Mouse (Mus musculus) liver, embryonic 14.5 days (tissue): ENCODE measurements around the gene Spryd3. TPM values are rescaled to one million over a fixed set of nuclear protein-coding genes. Genes with fewer than 3 reads are reported as not detected.
A peak's percentile ranks its signal among the peaks of the same experiment; 100 is the strongest.

ENCODE experiments used
- ATAC-seq: fragments of 200-750 bp; cut with Nextera tagmentation; 2 replicates; pipeline ENCODE4 v1.8.0; 2017; ENCODE audit warnings: moderate number of reproducible peaks, mild to moderate bottlenecking, moderate library complexity; ENCODE audit not compliant: insufficient read depth
- DNase-seq, 3 experiments: peaks; one replicate each; pipeline ENCODE4 v3.0.0-alpha.2; 2012 to 2013; ENCODE audit warnings: low read depth in 3 of 3, low spot score in 3 of 3
- H3K27ac ChIP-seq: fragments of 300-500 bp; sonication (generic); 2 replicates; pipeline ENCODE4 v1.5.1; 2014; ENCODE audit warnings: moderate library complexity, mild to moderate bottlenecking, control low read depth, inconsistent platforms
- H3K27me3 ChIP-seq: fragments of 300-500 bp; sonication (generic); 2 replicates; pipeline ENCODE4 v1.6.1; 2014; ENCODE audit warnings: mild to moderate bottlenecking, low read length, moderate library complexity; ENCODE audit not compliant: control insufficient read depth, insufficient read depth
- H3K36me3 ChIP-seq: fragments of 300-500 bp; sonication (generic); replicated peaks from 2 replicates; pipeline ENCODE4 v1.6.1; 2014; ENCODE audit warnings: low read depth; ENCODE audit not compliant: control insufficient read depth, insufficient read depth
- H3K4me1 ChIP-seq, 2 experiments: fragments of 200-500 bp in 1 of 2; fragments of 300-500 bp in 1 of 2; sonication (generic) in 1 of 2; replicated peaks; 2 replicates each; pipeline ENCODE4 v1.6.1; 2012 to 2014; ENCODE audit warnings: antibody characterized with exemption in 1 of 2, inconsistent platforms in 1 of 2, low read length in 1 of 2; ENCODE audit not compliant: control insufficient read depth in 2 of 2, insufficient read depth in 2 of 2
- H3K4me2 ChIP-seq: fragments of 300-500 bp; sonication (generic); 2 replicates; pipeline ENCODE4 v1.6.1; 2014; ENCODE audit warnings: low read depth, mild to moderate bottlenecking, control low read depth, moderate library complexity
- H3K4me3 ChIP-seq, 2 experiments: fragments of 200-500 bp in 1 of 2; fragments of 300-500 bp in 1 of 2; sonication (generic) in 1 of 2; 2 replicates each; pipeline ENCODE4 v1.5.1; 2012 to 2014; ENCODE audit warnings: low read depth in 2 of 2, low read length in 2 of 2, mild to moderate bottlenecking in 2 of 2, control low read depth in 1 of 2, inconsistent platforms in 1 of 2, moderate library complexity in 1 of 2; ENCODE audit not compliant: insufficient read depth in 1 of 2
- H3K9ac ChIP-seq: fragments of 300-500 bp; sonication (generic); replicated peaks from 2 replicates; pipeline ENCODE4 v1.6.1; 2014; ENCODE audit warnings: mild to moderate bottlenecking, control low read depth, moderate library complexity
- H3K9me3 ChIP-seq: fragments of 300-500 bp; sonication (generic); 2 replicates; pipeline ENCODE4 v1.6.1; 2016; ENCODE audit warnings: low read length, mixed read lengths; ENCODE audit not compliant: control insufficient read depth
- CTCF ChIP-seq: IDR thresholded peaks from 2 replicates; pipeline ENCODE4 v1.5.1; 2016; ENCODE audit warnings: antibody characterized with exemption, low read depth, control low read depth
- EP300 ChIP-seq: IDR thresholded peaks from 2 replicates; pipeline ENCODE4 v1.6.1; 2016; ENCODE audit warnings: antibody characterized with exemption, low read depth
- WGBS: fragments of 180-500 bp; shearing (Covaris S2); extraction: QIAGEN DNeasy Blood & Tissue Kit; methylation state at CpG from one replicate; pipeline ENCODE4 v1.1.7; 2014; ENCODE audit not compliant: insufficient replicate concordance; 5-methylcytosine and 5-hydroxymethylcytosine counted together
- polyA plus RNA-seq, 2 experiments: library from polyadenylated mRNA; depleted of rRNA in 1 of 2; stranded (reverse) in 1 of 2; unstranded in 1 of 2; fragments of >200 nt; fragmentation: Nextera tagmentation in 1 of 2; extraction: Ambion mirVana in 1 of 2; gene quantifications; 2 replicates each; pipeline versions ENCODE4 v1.2.1 to v1.2.3; 2012 to 2014

Gene Spryd3
- polyA plus RNA-seq, 2 experiments, result 8.8 to 12.5 TPM

DNA sequence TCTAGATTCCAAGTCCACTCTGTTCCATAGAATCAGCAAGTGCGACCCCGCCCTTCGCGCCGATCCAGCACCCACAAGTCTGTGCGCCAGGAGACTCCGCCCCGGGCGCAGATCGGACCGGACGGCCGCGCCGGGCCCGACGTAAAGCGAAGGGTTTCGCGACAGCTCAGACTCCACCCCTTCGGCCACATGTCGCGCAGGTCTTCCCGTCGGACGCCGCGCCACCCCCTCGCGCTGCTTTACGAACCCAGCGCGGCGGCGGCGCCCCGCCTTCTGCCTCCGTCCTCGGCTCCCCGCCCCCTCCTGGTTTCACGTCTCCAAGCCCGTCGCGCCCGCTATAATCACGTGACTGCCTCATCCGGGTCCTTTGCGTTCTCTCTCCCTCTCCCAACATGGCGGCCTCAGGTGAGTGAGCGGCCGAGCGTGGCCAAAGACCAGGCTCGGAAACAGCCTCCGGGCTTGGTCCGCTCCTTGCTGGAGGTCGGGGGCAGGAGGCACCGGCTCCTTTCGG lies 62.4 kb downstream of the Spryd3 start, which contains the start of gene Eif4b:
Eif4b (plus strand) TSS at position 215 of the 511 bp plus-strand sequence.
- Histone ChIP-seq H3K27ac (peak within 1 kb of the TSS; percentile 77), H3K9me3 (no peaks in the 10 kb centered on the region), H3K36me3 (no peaks in the 10 kb centered on the region), H3K4me1 (peaks cover 7 to 30% of the 10 kb centered on the region in 2 experiments), H3K4me2 (peak within 1 kb of the TSS; percentile 98), H3K27me3 (no peaks in the 10 kb centered on the region), H3K4me3 (peak within 1 kb of the TSS; percentile 73 to 99), H3K9ac (peak within 1 kb of the TSS; percentile 97)
- TF ChIP-seq CTCF (peak; percentile 35; the same call in 1 of the 2 replicates), EP300 (no peak; the same call in 1 of the 2 replicates)
- ATAC-seq, result peak; percentile 95
- WGBS, result under 1% methylated on average over 58 of the region's 58 CpGs
- peak; percentile 97 to 99 (median 98) for DNase-seq

DNA sequence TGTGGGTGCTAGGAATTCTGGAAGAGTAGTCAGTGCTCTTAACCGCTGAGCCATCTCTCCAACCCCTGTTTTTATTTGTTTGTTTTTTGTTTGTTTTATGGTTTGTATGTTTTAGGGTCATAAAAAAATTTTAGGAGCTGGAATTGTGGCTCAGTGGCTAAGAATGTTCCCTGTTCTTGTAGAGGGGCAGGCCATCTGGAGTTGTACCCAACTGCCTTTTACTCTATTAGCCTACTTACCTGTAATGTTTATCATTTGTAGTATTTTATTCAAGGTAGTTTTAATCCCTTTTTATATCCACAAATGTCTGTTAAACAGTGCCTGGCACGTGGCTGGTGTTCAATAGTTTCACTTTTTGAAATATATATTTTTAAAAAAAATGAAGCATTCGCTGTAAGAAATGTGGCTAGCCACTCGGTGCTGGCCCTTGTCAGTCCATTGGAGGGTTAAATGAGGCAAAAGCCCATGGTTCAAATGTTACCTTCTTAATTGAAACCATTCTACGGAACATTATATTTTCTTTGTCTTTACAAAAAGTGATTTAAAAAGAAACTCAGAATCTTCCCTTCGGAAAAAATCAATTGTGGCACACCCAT lies 63.0 kb downstream of the Spryd3 start:
- peak overlapping the region; percentile 47 for H3K27ac ChIP-seq
- ATAC-seq, result peak; percentile 3; the same call in 1 of the 2 replicates
- no peak for DNase-seq
- H3K4me3 ChIP-seq, result peak overlapping the region; percentile 50 to 99
- no peaks in the 10 kb centered on the region for H3K9me3 ChIP-seq
- no peaks in the 10 kb centered on the region for H3K36me3 ChIP-seq
- peaks cover 7 to 30% of the 10 kb centered on the region in 2 experiments for H3K4me1 ChIP-seq
- peak overlapping the region; percentile 98 for H3K4me2 ChIP-seq
- no peaks in the 10 kb centered on the region for H3K27me3 ChIP-seq
- 16% methylated on average over 6 of the region's 6 CpGs for WGBS
- TF ChIP-seq CTCF (no peak), EP300 (peak; percentile 13; the same call in 1 of the 2 replicates)
- H3K9ac ChIP-seq, result peak overlapping the region; percentile 52

GRCm38 (mm10) chr15:102070476-102071467 lies 65.3 kb downstream of the Spryd3 start:
- H3K4me3 ChIP-seq, result no peak overlapping the region
- ATAC-seq (no peak), DNase-seq (no peak)
- no peak overlapping the region for H3K4me2 ChIP-seq
- H3K9me3 ChIP-seq, result no peaks in the 10 kb centered on the region
- H3K36me3 ChIP-seq, result no peaks in the 10 kb centered on the region
- 51% methylated on average over 13 of the region's 13 CpGs for WGBS
- peaks cover 3 to 24% of the 10 kb centered on the region in 2 experiments; a peak in 3 of 4 replicates for H3K4me1 ChIP-seq
- no peak overlapping the region for H3K9ac ChIP-seq
- TF ChIP-seq CTCF (no peak), EP300 (no peak)
- H3K27ac ChIP-seq, result no peak overlapping the region
- H3K27me3 ChIP-seq, result no peaks in the 10 kb centered on the region; the same call in 1 of the 2 replicates

Other genes with a start within 250 kb of the Spryd3 start
- not detected in 2 replicates for gene Krt76, start 243.3 kb downstream of the Spryd3 start, polyA plus RNA-seq (2012; rRNA removed)
- not detected in 2 replicates for gene Krt76, start 243.3 kb downstream of the Spryd3 start, polyA plus RNA-seq (2014; fragmentation: Nextera tagmentation; extraction: Ambion mirVana)
- gene Krt4, start 211.5 kb downstream of the Spryd3 start, polyA plus RNA-seq (2012; rRNA removed), result 0.06 and 0.11 TPM in 2 replicates
- not detected in 2 replicates for gene Krt4, start 211.5 kb downstream of the Spryd3 start, polyA plus RNA-seq (2014; fragmentation: Nextera tagmentation; extraction: Ambion mirVana)
- not detected in 2 replicates for gene Krt79, start 195.9 kb downstream of the Spryd3 start, polyA plus RNA-seq (2012; rRNA removed)
- gene Krt79, start 195.9 kb downstream of the Spryd3 start, polyA plus RNA-seq (2014; fragmentation: Nextera tagmentation; extraction: Ambion mirVana), result not detected in 2 replicates
- not detected in 2 replicates for gene Krt78, start 181.9 kb downstream of the Spryd3 start, polyA plus RNA-seq (2012; rRNA removed)
- not detected in 2 replicates for gene Krt78, start 181.9 kb downstream of the Spryd3 start, polyA plus RNA-seq (2014; fragmentation: Nextera tagmentation; extraction: Ambion mirVana)
- 37.8 and 40.5 TPM in 2 replicates for gene Krt8, start 131.8 kb downstream of the Spryd3 start, polyA plus RNA-seq (2012; rRNA removed)
- 98.1 and 102 TPM in 2 replicates for gene Krt8, start 131.8 kb downstream of the Spryd3 start, polyA plus RNA-seq (2014; fragmentation: Nextera tagmentation; extraction: Ambion mirVana)
- gene Krt18, start 108.1 kb downstream of the Spryd3 start, polyA plus RNA-seq (2012; rRNA removed), result 25.8 and 31.5 TPM in 2 replicates
- 86.9 and 87.6 TPM in 2 replicates for gene Krt18, start 108.1 kb downstream of the Spryd3 start, polyA plus RNA-seq (2014; fragmentation: Nextera tagmentation; extraction: Ambion mirVana)
- gene Eif4b, start 62.5 kb downstream of the Spryd3 start, polyA plus RNA-seq (2012; rRNA removed), result 42.8 and 66.4 TPM in 2 replicates
- gene Eif4b, start 62.5 kb downstream of the Spryd3 start, polyA plus RNA-seq (2014; fragmentation: Nextera tagmentation; extraction: Ambion mirVana), result 47.8 and 57.5 TPM in 2 replicates
- gene Tns2, start 35.8 kb downstream of the Spryd3 start, polyA plus RNA-seq (2012; rRNA removed), result 4.9 and 5.2 TPM in 2 replicates
- gene Tns2, start 35.8 kb downstream of the Spryd3 start, polyA plus RNA-seq (2014; fragmentation: Nextera tagmentation; extraction: Ambion mirVana), result 3.7 and 4.3 TPM in 2 replicates
- gene Igfbp6, start 8.1 kb upstream of the Spryd3 start, polyA plus RNA-seq (2012; rRNA removed), result 0.66 and 0.90 TPM in 2 replicates
- 0.95 and 1.6 TPM in 2 replicates for gene Igfbp6, start 8.1 kb upstream of the Spryd3 start, polyA plus RNA-seq (2014; fragmentation: Nextera tagmentation; extraction: Ambion mirVana)
- gene Soat2, start 14.3 kb upstream of the Spryd3 start, polyA plus RNA-seq (2012; rRNA removed), result 34.4 and 36.4 TPM in 2 replicates
- 21.9 and 25.5 TPM in 2 replicates for gene Soat2, start 14.3 kb upstream of the Spryd3 start, polyA plus RNA-seq (2014; fragmentation: Nextera tagmentation; extraction: Ambion mirVana)
- 10.2 and 14.9 TPM in 2 replicates for gene Zfp740, start 67.0 kb upstream of the Spryd3 start, polyA plus RNA-seq (2012; rRNA removed)
- 11.7 and 12.0 TPM in 2 replicates for gene Zfp740, start 67.0 kb upstream of the Spryd3 start, polyA plus RNA-seq (2014; fragmentation: Nextera tagmentation; extraction: Ambion mirVana)
- 14.9 and 17.9 TPM in 2 replicates for gene Csad, start 68.5 kb upstream of the Spryd3 start, polyA plus RNA-seq (2012; rRNA removed)
- gene Csad, start 68.5 kb upstream of the Spryd3 start, polyA plus RNA-seq (2014; fragmentation: Nextera tagmentation; extraction: Ambion mirVana), result 22.6 and 24.0 TPM in 2 replicates
- 1.6 and 2.7 TPM in 2 replicates for gene Itgb7, start 95.7 kb upstream of the Spryd3 start, polyA plus RNA-seq (2012; rRNA removed)
- gene Itgb7, start 95.7 kb upstream of the Spryd3 start, polyA plus RNA-seq (2014; fragmentation: Nextera tagmentation; extraction: Ambion mirVana), result 5.6 and 5.7 TPM in 2 replicates
- 2.3 and 2.5 TPM in 2 replicates for gene Rarg, start 121.3 kb upstream of the Spryd3 start, polyA plus RNA-seq (2012; rRNA removed)
- 1.9 and 2.1 TPM in 2 replicates for gene Rarg, start 121.3 kb upstream of the Spryd3 start, polyA plus RNA-seq (2014; fragmentation: Nextera tagmentation; extraction: Ambion mirVana)
- 0.04 TPM in 1 of 2 replicates, not detected in the other for gene Gm9918, start 134.3 kb upstream of the Spryd3 start, polyA plus RNA-seq (2012; rRNA removed)
- gene Gm9918, start 134.3 kb upstream of the Spryd3 start, polyA plus RNA-seq (2014; fragmentation: Nextera tagmentation; extraction: Ambion mirVana), result 0.04 TPM in 1 of 2 replicates, not detected in the other
- gene Mfsd5, start 143.2 kb upstream of the Spryd3 start, polyA plus RNA-seq (2012; rRNA removed), result 13.4 and 15.4 TPM in 2 replicates
- gene Mfsd5, start 143.2 kb upstream of the Spryd3 start, polyA plus RNA-seq (2014; fragmentation: Nextera tagmentation; extraction: Ambion mirVana), result 21.2 and 23.5 TPM in 2 replicates
- 17.0 and 17.3 TPM in 2 replicates for gene Espl1, start 160.0 kb upstream of the Spryd3 start, polyA plus RNA-seq (2012; rRNA removed)
- gene Espl1, start 160.0 kb upstream of the Spryd3 start, polyA plus RNA-seq (2014; fragmentation: Nextera tagmentation; extraction: Ambion mirVana), result 25.6 and 28.2 TPM in 2 replicates
- 42.1 and 82.2 TPM in 2 replicates for gene Pfdn5, start 189.9 kb upstream of the Spryd3 start, polyA plus RNA-seq (2012; rRNA removed)
- 149 and 156 TPM in 2 replicates for gene Pfdn5, start 189.9 kb upstream of the Spryd3 start, polyA plus RNA-seq (2014; fragmentation: Nextera tagmentation; extraction: Ambion mirVana)
- 26.7 and 32.5 TPM in 2 replicates for gene Myg1, start 195.5 kb upstream of the Spryd3 start, polyA plus RNA-seq (2012; rRNA removed)
- gene Myg1, start 195.5 kb upstream of the Spryd3 start, polyA plus RNA-seq (2014; fragmentation: Nextera tagmentation; extraction: Ambion mirVana), result 43.2 and 45.4 TPM in 2 replicates
- 31.0 and 33.7 TPM in 2 replicates for gene Aaas, start 214.5 kb upstream of the Spryd3 start, polyA plus RNA-seq (2012; rRNA removed)
- gene Aaas, start 214.5 kb upstream of the Spryd3 start, polyA plus RNA-seq (2014; fragmentation: Nextera tagmentation; extraction: Ambion mirVana), result 44.3 and 48.9 TPM in 2 replicates
- gene Sp7, start 230.9 kb upstream of the Spryd3 start, polyA plus RNA-seq (2012; rRNA removed), result 0.01 and 0.07 TPM in 2 replicates
- 0.04 TPM in 1 of 2 replicates, not detected in the other for gene Sp7, start 230.9 kb upstream of the Spryd3 start, polyA plus RNA-seq (2014; fragmentation: Nextera tagmentation; extraction: Ambion mirVana)